Mouse (Mus musculus) CH12.LX (cell line): ENCODE measurements around the gene Rims1. TPM values are rescaled to one million over a fixed set of nuclear protein-coding genes. Genes with fewer than 3 reads are reported as not detected.

Experiments used
- DNase-seq: peaks from one replicate; pipeline ENCODE4 v3.0.0-alpha.2; 2013; ENCODE audit errors: extremely low read depth
- H3K27ac ChIP-seq: 2 replicates; pipeline ENCODE4 v1.5.1; 2012; ENCODE audit warnings: low read depth, mild to moderate bottlenecking, control low read depth, moderate library complexity; ENCODE audit not compliant: insufficient read depth
- H3K27me3 ChIP-seq: replicated peaks from 2 replicates; pipeline ENCODE3; 2012; ENCODE audit warnings: inconsistent platforms
- H3K36me3 ChIP-seq, 2 experiments: replicated peaks in 1 of 2; 2 replicates each; pipeline versions ENCODE3 to v1.6.1; 2012; ENCODE audit warnings: inconsistent platforms in 1 of 2, low read length in 1 of 2, mild to moderate bottlenecking in 1 of 2, mixed read lengths in 1 of 2, moderate library complexity in 1 of 2; ENCODE audit not compliant: control insufficient read depth in 1 of 2, insufficient read depth in 1 of 2
- H3K4me1 ChIP-seq, 2 experiments: 2 replicates each; pipeline ENCODE4 v1.6.1; 2012; ENCODE audit warnings: inconsistent platforms in 1 of 2, moderate library complexity in 1 of 2; ENCODE audit not compliant: insufficient read depth in 2 of 2, control insufficient read depth in 1 of 2
- H3K4me2 ChIP-seq: 2 replicates; pipeline ENCODE4 v1.6.1; 2012; ENCODE audit warnings: low read depth, mild to moderate bottlenecking, control low read depth; ENCODE audit not compliant: poor library complexity, insufficient read depth, severe bottlenecking
- H3K4me3 ChIP-seq, 3 experiments: fragments of 150-350 bp in 1 of 3; sonication (generic) in 1 of 3; replicated peaks in 1 of 3; 2 replicates each; pipeline versions ENCODE3 to v1.5.1; 2011 to 2012; ENCODE audit warnings: low read depth in 2 of 3, low read length in 2 of 3, mild to moderate bottlenecking in 2 of 3, moderate library complexity in 2 of 3, control low read depth in 1 of 3, improper control_type of control experiment in 1 of 3, inconsistent platforms in 1 of 3, mixed read lengths in 1 of 3; ENCODE audit not compliant: poor library complexity in 1 of 3
- H3K79me2 ChIP-seq: replicated peaks from 2 replicates; pipeline ENCODE4 v1.6.1; 2012; ENCODE audit warnings: mild to moderate bottlenecking, moderate library complexity; ENCODE audit not compliant: control insufficient read depth, poor library complexity, insufficient read depth, severe bottlenecking; ENCODE audit errors: extremely low read depth
- H3K9ac ChIP-seq: 2 replicates; pipeline ENCODE4 v1.6.1; 2012; ENCODE audit warnings: low read depth, mild to moderate bottlenecking, control low read depth, moderate library complexity; ENCODE audit not compliant: insufficient read depth
- H3K9me3 ChIP-seq: replicated peaks from 2 replicates; pipeline ENCODE3; 2012; ENCODE audit warnings: low read length, inconsistent platforms, mixed read lengths
- BHLHE40 ChIP-seq: IDR thresholded peaks from 2 replicates; pipeline ENCODE4 v1.6.1; 2011; ENCODE audit warnings: mild to moderate bottlenecking, low read depth, low read length, improper control_type of control experiment
- CHD2 ChIP-seq: IDR thresholded peaks from 2 replicates; pipeline ENCODE4 v1.6.1; 2011; ENCODE audit warnings: low read length, improper control_type of control experiment
- CTCF ChIP-seq, 2 experiments: IDR thresholded peaks in 1 of 2; conservative IDR thresholded peaks in 1 of 2; 2 replicates each; pipeline ENCODE4 v1.5.1; 2011 to 2012; ENCODE audit warnings: low read depth in 2 of 2, low read length in 2 of 2, improper control_type of control experiment in 1 of 2, inconsistent platforms in 1 of 2, mild to moderate bottlenecking in 1 of 2, moderate library complexity in 1 of 2
- E2F4 ChIP-seq: IDR thresholded peaks from 2 replicates; pipeline ENCODE4 v1.6.1; 2011; ENCODE audit warnings: low read depth, low read length, improper control_type of control experiment; ENCODE audit not compliant: insufficient replicate concordance
- ELF1 ChIP-seq: IDR thresholded peaks from 2 replicates; pipeline ENCODE4 v1.6.1; 2014; ENCODE audit warnings: low read depth, mild to moderate bottlenecking, inconsistent platforms, low read length, improper control_type of control experiment
- EP300 ChIP-seq: IDR thresholded peaks from 2 replicates; pipeline ENCODE4 v1.6.1; 2011; ENCODE audit warnings: low read length, improper control_type of control experiment
- GABPA ChIP-seq: IDR thresholded peaks from 2 replicates; pipeline ENCODE4 v1.6.1; 2012; ENCODE audit warnings: low read depth, low read length, improper control_type of control experiment, inconsistent platforms; ENCODE audit not compliant: insufficient replicate concordance
- IRF4 ChIP-seq: IDR thresholded peaks from 2 replicates; pipeline ENCODE4 v1.6.1; 2014; ENCODE audit warnings: low read depth, mild to moderate bottlenecking, inconsistent platforms, low read length, improper control_type of control experiment
- JUND ChIP-seq: conservative IDR thresholded peaks from 2 replicates; pipeline ENCODE4 v1.6.1; 2011; ENCODE audit warnings: low read depth, low read length, improper control_type of control experiment
- MAFK ChIP-seq: IDR thresholded peaks from 2 replicates; pipeline ENCODE4 v1.6.1; 2011; ENCODE audit warnings: low read length, improper control_type of control experiment; ENCODE audit not compliant: insufficient replicate concordance
- MAX ChIP-seq: IDR thresholded peaks from 2 replicates; pipeline ENCODE4 v1.6.1; 2011; ENCODE audit warnings: low read length, improper control_type of control experiment
- MAZ ChIP-seq: IDR thresholded peaks from 2 replicates; pipeline ENCODE4 v1.6.1; 2012; ENCODE audit warnings: low read depth, mild to moderate bottlenecking, inconsistent platforms, low read length, improper control_type of control experiment, moderate library complexity
- MEF2A ChIP-seq: IDR thresholded peaks from 2 replicates; pipeline ENCODE4 v1.6.1; 2014; ENCODE audit warnings: low read depth, mild to moderate bottlenecking, inconsistent platforms, low read length, improper control_type of control experiment, borderline replicate concordance
- NELFE ChIP-seq: IDR thresholded peaks from 2 replicates; pipeline ENCODE4 v1.6.1; 2011; ENCODE audit warnings: low read depth, low read length, improper control_type of control experiment
- NRF1 ChIP-seq: IDR thresholded peaks from 2 replicates; pipeline ENCODE4 v1.6.1; 2014; ENCODE audit warnings: low read depth, mild to moderate bottlenecking, inconsistent platforms, low read length, improper control_type of control experiment, moderate library complexity
- POLR2A ChIP-seq: IDR thresholded peaks from 2 replicates; pipeline ENCODE4 v1.6.1; 2011; ENCODE audit warnings: low read depth, mild to moderate bottlenecking, improper control_type of control experiment, low read length
- POLR2AphosphoS2 ChIP-seq: IDR thresholded peaks from 2 replicates; pipeline ENCODE4 v1.6.1; 2011; ENCODE audit warnings: low read depth, low read length, improper control_type of control experiment
- RCOR1 ChIP-seq: conservative IDR thresholded peaks from 2 replicates; pipeline ENCODE4 v1.6.1; 2012; ENCODE audit warnings: low read depth, mild to moderate bottlenecking, inconsistent platforms, low read length, improper control_type of control experiment
- SIN3A ChIP-seq: IDR thresholded peaks from 2 replicates; pipeline ENCODE4 v1.6.1; 2012; ENCODE audit warnings: low read length, improper control_type of control experiment, inconsistent platforms
- TBP ChIP-seq: conservative IDR thresholded peaks from 2 replicates; pipeline ENCODE4 v1.6.1; 2011; ENCODE audit warnings: low read depth, low read length, improper control_type of control experiment
- USF1 ChIP-seq: IDR thresholded peaks from 2 replicates; pipeline ENCODE4 v1.6.1; 2014; ENCODE audit warnings: low read depth, mild to moderate bottlenecking, inconsistent platforms, low read length, improper control_type of control experiment
- USF2 ChIP-seq: conservative IDR thresholded peaks from 2 replicates; pipeline ENCODE4 v1.6.1; 2011; ENCODE audit warnings: low read depth, low read length, improper control_type of control experiment
- ZC3H11A ChIP-seq: IDR thresholded peaks from 2 replicates; pipeline ENCODE4 v1.6.1; 2012; ENCODE audit warnings: low read depth, mild to moderate bottlenecking, inconsistent platforms, low read length, improper control_type of control experiment
- ZKSCAN1 ChIP-seq: IDR thresholded peaks from 2 replicates; pipeline ENCODE4 v1.6.1; 2012; ENCODE audit warnings: low read depth, inconsistent platforms, low read length, improper control_type of control experiment, borderline replicate concordance
- ZMIZ1 ChIP-seq: IDR thresholded peaks from 2 replicates; pipeline ENCODE4 v1.6.1; 2012; ENCODE audit warnings: low read depth, mild to moderate bottlenecking, inconsistent platforms, low read length, improper control_type of control experiment
- ZNF384 ChIP-seq: IDR thresholded peaks from 2 replicates; pipeline ENCODE4 v1.6.1; 2012; ENCODE audit warnings: low read depth, low read length, improper control_type of control experiment, inconsistent platforms
- dilution Hi-C: fragments of 300-500 bp; cut with MboI; formaldehyde crosslinking; loops from 2 replicates; pipeline ENCODE4 v1.14.3; 2020; ENCODE audit warnings: low sequenced_read_pairs; ENCODE audit not compliant: extremely low pct_unique_long_range_greater_than_20kb, extremely low pct_ligation_motif_present
- in situ Hi-C: fragments of 300-500 bp; cut with MboI; formaldehyde crosslinking; loops from 3 replicates; pipeline ENCODE4 v1.14.3; 2019; ENCODE audit warnings: low sequenced_read_pairs, low pct_ligation_motif_present, low pct_unique_long_range_greater_than_20kb, mixed read lengths
- polyA plus RNA-seq: library from polyadenylated mRNA; unstranded; fragments of >175 nt; gene quantifications from 2 replicates; pipeline ENCODE4 v1.2.1, GENCODE M21; 2012; ENCODE audit warnings: low read depth; ENCODE audit not compliant: insufficient read length
- total RNA-seq, 2 experiments: library from RNA; depleted of rRNA; stranded (reverse); fragments of 300-350 nt in 1 of 2; fragments of >200 nt in 1 of 2; gene quantifications; 2 replicates each; pipeline ENCODE4 v1.2.3; 2012 to 2014

Gene Rims1
- total and polyA plus RNA-seq, 3 experiments: not detected

DNA sequence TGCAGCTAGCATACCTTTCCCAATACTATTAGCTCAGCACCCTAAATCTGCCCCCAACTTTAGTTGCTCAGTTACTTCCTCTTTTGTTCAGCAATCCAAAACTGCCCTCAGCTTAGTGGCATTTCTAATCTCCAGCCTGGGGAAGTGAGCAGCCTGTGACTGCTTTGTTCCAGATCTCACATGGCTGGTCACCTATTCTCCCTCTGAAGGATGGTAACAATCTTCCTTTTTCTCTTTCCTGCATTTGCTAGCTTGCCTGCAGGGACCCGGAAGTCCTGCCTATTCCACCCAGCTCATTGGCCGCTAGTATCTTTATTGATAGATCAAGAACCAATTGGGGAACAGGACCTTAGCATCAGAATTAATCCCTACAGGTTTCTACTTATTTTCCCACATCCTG is 551.5 kb downstream of the Rims1 start:
- peak; percentile 34 for DNase-seq
- dilution Hi-C loops (no loop called here), in situ Hi-C loops (loop anchor here (25.0 kb wide), 1 partner anchor 292 kb away; the partner anchor contains the start of gene Kcnq5)
- Histone ChIP-seq H3K4me1 (peaks cover 3 to 8% of the 10 kb centered on the region in 2 experiments; a peak in 1 of 4 replicates), H3K79me2 (no peaks in the 10 kb centered on the region), H3K36me3 (no peaks in the 10 kb centered on the region), H3K9ac (no peak overlapping the region), H3K4me3 (no peak overlapping the region), H3K27ac (no peak overlapping the region), H3K9me3 (no peaks in the 10 kb centered on the region), H3K27me3 (no peaks in the 10 kb centered on the region), H3K4me2 (peak overlapping the region; percentile 29; the same call in 1 of the 2 replicates)
- TF ChIP-seq POLR2AphosphoS2 (no peak), ELF1 (peak; percentile 65), NELFE (no peak), CTCF (conservative IDR thresholded peaks at IDR 0.05 in 1 of 2, IDR thresholded peaks at IDR 0.05 in 1 of 2; ENCODE audit: low read depth in 2 of 2, low read length in 2 of 2) (no peak), ZC3H11A (no peak), EP300 (no peak), MEF2A (no peak), MAFK (no peak), ZKSCAN1 (no peak), ZMIZ1 (no peak), MAZ (no peak), MAX (no peak), USF2 (no peak), CHD2 (0 out of 2 replicates have a peak, but pooled peaks have one; percentile 27), BHLHE40 (no peak), NRF1 (no peak), TBP (no peak)

DNA sequence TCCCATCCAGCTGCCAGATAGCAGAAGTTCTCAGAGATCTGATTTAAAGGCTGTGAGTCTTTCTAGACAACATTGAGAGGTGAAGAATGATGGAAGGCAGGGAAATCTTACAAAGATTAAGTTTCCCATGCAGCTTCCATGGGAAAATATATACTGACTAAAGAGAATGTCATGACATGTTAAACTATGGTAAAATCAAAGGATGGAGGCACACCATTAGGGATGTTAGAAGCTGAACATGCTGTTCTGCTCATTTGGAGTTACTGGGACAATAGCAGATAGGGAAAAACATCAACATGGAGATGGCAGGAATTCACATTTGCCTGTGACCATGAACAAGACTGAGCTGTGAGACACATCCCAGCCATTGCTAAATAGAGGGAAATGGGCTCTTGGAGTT is 552.9 kb downstream of the Rims1 start:
- no peak for TF ChIP-seq E2F4
- no peak for TF ChIP-seq RCOR1
- no peak for TF ChIP-seq SIN3A
- no peak for TF ChIP-seq POLR2A
- no peak for TF ChIP-seq IRF4
- no peak for TF ChIP-seq GABPA
- TF ChIP-seq TBP: no peak
- TF ChIP-seq USF1: no peak
- TF ChIP-seq POLR2AphosphoS2: no peak
- TF ChIP-seq ZNF384: no peak
- no peak for TF ChIP-seq JUND
- TF ChIP-seq NRF1: no peak
- TF ChIP-seq MAZ: no peak
- no peak for TF ChIP-seq MEF2A
- TF ChIP-seq CHD2: no peak
- no peak for TF ChIP-seq EP300
- no peak for TF ChIP-seq MAX
- in situ Hi-C loops: loop anchor here (25.0 kb wide), 1 partner anchor 291 kb away; the partner anchor contains the start of gene Kcnq5
- no peaks in the 10 kb centered on the region for H3K27me3 ChIP-seq
- dilution Hi-C loops: no loop called here
- no peak overlapping the region for H3K4me3 ChIP-seq
- no peaks in the 10 kb centered on the region for H3K36me3 ChIP-seq
- peaks cover 3 to 8% of the 10 kb centered on the region in 2 experiments; a peak in 1 of 4 replicates for H3K4me1 ChIP-seq
- no peaks in the 10 kb centered on the region for H3K79me2 ChIP-seq
- no peak overlapping the region for H3K27ac ChIP-seq
- DNase-seq: no peak
- no peaks in the 10 kb centered on the region for H3K9me3 ChIP-seq
- no peak overlapping the region for H3K9ac ChIP-seq
- no peak overlapping the region for H3K4me2 ChIP-seq
